Mouse (Mus musculus): ENCODE data around the gene Ubr1. TPM values are rescaled to one million over a fixed set of nuclear protein-coding genes. Genes with fewer than 3 reads are reported as not detected.

The Ubr1 gene
- 63.5 TPM for polyA plus RNA-seq (2017; shearing (Covaris generic))

GRCm38 (mm10) chr2:120970559-120971080, at the start of gene Ubr1:
Gene Ubr1 (minus strand): TSS chr2:120970715.

GRCm38 (mm10) chr2:121007925-121008663, 37.6 kb upstream of the Ubr1 start, which contains the start of gene Ccndbp1:
Gene Ccndbp1 (plus strand): TSS chr2:121008403.

GRCm38 (mm10) chr2:120976990-120977925, 6.7 kb upstream of the Ubr1 start, which contains the start of gene Tmem62:
Gene Tmem62 (plus strand): TSS chr2:120977017.

GRCm38 (mm10) chr2:120850424-120851082, 120.0 kb downstream of the Ubr1 start, which contains the start of gene Ttbk2:
Gene Ttbk2 (minus strand): TSS chr2:120850604.

GRCm38 (mm10) chr2:120849449-120850423, 120.8 kb downstream of the Ubr1 start, which contains the start of gene Cdan1:
Gene Cdan1 (minus strand): TSS chr2:120850128.

Other genes with a start within 250 kb of the Ubr1 start
- gene Cdan1, start 120.6 kb downstream of the Ubr1 start, polyA plus RNA-seq (2017; shearing (Covaris generic)), result 26.5 TPM
- gene Ttbk2, start 120.1 kb downstream of the Ubr1 start, polyA plus RNA-seq (2017; shearing (Covaris generic)), result 3.4 TPM
- 20.7 TPM for gene Tmem62, start 6.3 kb upstream of the Ubr1 start, polyA plus RNA-seq (2017; shearing (Covaris generic))
- 115 TPM for gene Ccndbp1, start 37.7 kb upstream of the Ubr1 start, polyA plus RNA-seq (2017; shearing (Covaris generic))
- gene Epb42, start 66.4 kb upstream of the Ubr1 start, polyA plus RNA-seq (2017; shearing (Covaris generic)), result not detected
- gene Tgm5, start 115.1 kb upstream of the Ubr1 start, polyA plus RNA-seq (2017; shearing (Covaris generic)), result not detected
- not detected for gene Tgm7, start 139.1 kb upstream of the Ubr1 start, polyA plus RNA-seq (2017; shearing (Covaris generic))
- 13.9 TPM for gene Adal, start 169.7 kb upstream of the Ubr1 start, polyA plus RNA-seq (2017; shearing (Covaris generic))
- 22.0 TPM for gene Lcmt2, start 169.9 kb upstream of the Ubr1 start, polyA plus RNA-seq (2017; shearing (Covaris generic))
- 65.0 TPM for gene Tubgcp4, start 199.9 kb upstream of the Ubr1 start, polyA plus RNA-seq (2017; shearing (Covaris generic))
- gene Zscan29, start 200.4 kb upstream of the Ubr1 start, polyA plus RNA-seq (2017; shearing (Covaris generic)), result 25.3 TPM